Mouse (Mus musculus): ENCODE measurements around the gene Akr1cl. TPM values are rescaled to one million over a fixed set of nuclear protein-coding genes. Genes with fewer than 3 reads are reported as not detected.

The Akr1cl gene
- polyA plus RNA-seq, 1 experiment from 2014 or later, result not detected

- POLR2A ChIA-PET, result interaction anchor here (1.5 kb wide), 1 partner anchor 133 kb away, joined by 3 read pairs; no protein-coding TSS in a partner anchor
- ATAC-seq, result no peak
- in situ Hi-C loops (cut with MboI; ENCODE audit: low pct_unique_long_range_greater_than_20kb), result loop anchor here (5.0 kb wide), 1 partner anchor 131 kb away; no protein-coding TSS in a partner anchor
- peak; percentile 4 for DNase-seq (ENCODE audit: low read depth, low spot score)
- CTCF ChIA-PET, result interaction anchor here (1.5 to 1.8 kb wide), 2 partner anchors 11 to 133 kb away, joined by 3 to 12 read pairs; no protein-coding TSS in a partner anchor
- H3K27me3 ChIP-seq, result peaks cover 26% of the 10 kb centered on the region
- TF ChIP-seq CTCF (IDR thresholded peaks at IDR 0.05), result peak; percentile 80
These were observed 14.0 kb upstream of the Akr1cl start for GRCm38 (mm10) chr1:65046401-65047109.

- peaks cover 20% of the 10 kb centered on the region for H3K27me3 ChIP-seq
- in situ Hi-C loops (cut with MboI; ENCODE audit: low pct_unique_long_range_greater_than_20kb), result no loop called here
- POLR2A ChIA-PET, result no interaction called here
- no peak for TF ChIP-seq CTCF (IDR thresholded peaks at IDR 0.05)
- CTCF ChIA-PET, result no interaction called here
- DNase-seq (ENCODE audit: low read depth, low spot score) (no peak), ATAC-seq (no peak)
These were observed 10.9 kb upstream of the Akr1cl start for GRCm38 (mm10) chr1:65043433-65043832.

GRCm38 (mm10) chr1:65041837-65042236 is 9.3 kb upstream of the Akr1cl start:
- POLR2A ChIA-PET, result no interaction called here
- peaks cover 13% of the 10 kb centered on the region for H3K27me3 ChIP-seq
- no peak for TF ChIP-seq CTCF (IDR thresholded peaks at IDR 0.05)
- CTCF ChIA-PET, result no interaction called here
- ATAC-seq (no peak), DNase-seq (ENCODE audit: low read depth, low spot score) (no peak)
- in situ Hi-C loops (cut with MboI; ENCODE audit: low pct_unique_long_range_greater_than_20kb), result no loop called here

DNA sequence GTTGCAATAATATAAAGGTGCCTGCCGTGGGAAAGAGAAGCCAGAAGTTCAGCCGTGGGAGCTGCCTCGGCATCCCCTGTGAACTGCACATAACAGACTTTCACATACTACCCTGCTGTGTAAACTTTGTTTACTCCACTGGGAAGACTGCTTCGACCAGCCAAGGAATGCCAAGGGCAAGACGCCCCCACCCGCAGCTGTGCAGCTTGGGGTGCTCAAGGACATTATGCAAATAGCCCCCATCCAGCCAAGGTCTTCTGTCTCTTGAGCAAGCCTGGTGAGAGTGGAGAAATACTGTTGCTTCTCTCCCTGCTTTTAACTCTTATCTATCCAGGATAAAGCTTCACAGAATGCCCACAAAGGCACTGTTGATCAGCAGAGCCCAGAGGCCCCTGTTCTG is 8.2 kb upstream of the Akr1cl start:
- TF ChIP-seq CTCF (IDR thresholded peaks at IDR 0.05), result no peak
- no peak for DNase-seq (ENCODE audit: low read depth, low spot score)
- H3K27me3 ChIP-seq, result peaks cover 20% of the 10 kb centered on the region
- CTCF ChIA-PET, result no interaction called here
- POLR2A ChIA-PET, result no interaction called here
- in situ Hi-C loops (cut with MboI; ENCODE audit: low pct_unique_long_range_greater_than_20kb), result no loop called here
- no peak for ATAC-seq

DNA sequence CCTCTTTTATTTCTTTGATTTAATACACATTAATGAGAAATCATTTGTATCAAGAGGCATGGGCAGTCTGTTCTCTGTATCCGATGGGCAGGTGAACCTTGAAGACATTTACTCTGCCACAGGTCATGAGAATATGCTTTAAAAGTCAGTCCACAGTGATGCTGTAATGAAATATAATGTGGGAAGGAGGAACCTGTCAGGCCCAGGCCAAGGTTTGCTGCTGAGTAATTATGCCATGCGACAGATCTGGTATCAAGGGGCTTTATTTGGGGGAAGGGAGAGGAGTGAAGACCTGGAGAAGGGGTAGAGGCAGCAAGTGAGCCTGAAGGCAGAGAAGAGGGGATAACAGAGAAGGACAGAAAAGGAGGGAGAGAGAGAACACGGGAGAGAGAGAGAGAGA is 7.1 kb upstream of the Akr1cl start:
- ATAC-seq (no peak), DNase-seq (ENCODE audit: low read depth, low spot score) (no peak)
- POLR2A ChIA-PET, result interaction anchor here (0.6 kb wide), 1 partner anchor 358 kb away, joined by 3 read pairs; no protein-coding TSS in a partner anchor
- TF ChIP-seq CTCF (IDR thresholded peaks at IDR 0.05), result no peak
- peaks cover 19% of the 10 kb centered on the region for H3K27me3 ChIP-seq
- in situ Hi-C loops (cut with MboI; ENCODE audit: low pct_unique_long_range_greater_than_20kb), result no loop called here
- CTCF ChIA-PET, result no interaction called here

- no peak for DNase-seq (ENCODE audit: low read depth, low spot score)
- ATAC-seq, result no peak
- in situ Hi-C loops (cut with MboI; ENCODE audit: low pct_unique_long_range_greater_than_20kb), result no loop called here
- no peak for TF ChIP-seq CTCF (IDR thresholded peaks at IDR 0.05)
- peaks cover 15% of the 10 kb centered on the region for H3K27me3 ChIP-seq
- ChIA-PET CTCF (interaction anchor here (1.7 kb wide), 1 partner anchor 142 kb away, joined by 5 read pairs; no protein-coding TSS in a partner anchor), POLR2A (no interaction called here)
These were observed 5.0 kb upstream of the Akr1cl start for GRCm38 (mm10) chr1:65037542-65037941.

GRCm38 (mm10) chr1:65035513-65035912 is 3.0 kb upstream of the Akr1cl start:
- POLR2A ChIA-PET, result no interaction called here
- ATAC-seq (no peak), DNase-seq (ENCODE audit: low read depth, low spot score) (no peak)
- in situ Hi-C loops (cut with MboI; ENCODE audit: low pct_unique_long_range_greater_than_20kb), result no loop called here
- TF ChIP-seq CTCF (IDR thresholded peaks at IDR 0.05), result no peak
- CTCF ChIA-PET, result interaction anchor here (1.0 to 1.3 kb wide), 2 partner anchors 12 to 150 kb away, joined by 3 read pairs; no protein-coding TSS in a partner anchor
- peaks cover 27% of the 10 kb centered on the region for H3K27me3 ChIP-seq

DNA sequence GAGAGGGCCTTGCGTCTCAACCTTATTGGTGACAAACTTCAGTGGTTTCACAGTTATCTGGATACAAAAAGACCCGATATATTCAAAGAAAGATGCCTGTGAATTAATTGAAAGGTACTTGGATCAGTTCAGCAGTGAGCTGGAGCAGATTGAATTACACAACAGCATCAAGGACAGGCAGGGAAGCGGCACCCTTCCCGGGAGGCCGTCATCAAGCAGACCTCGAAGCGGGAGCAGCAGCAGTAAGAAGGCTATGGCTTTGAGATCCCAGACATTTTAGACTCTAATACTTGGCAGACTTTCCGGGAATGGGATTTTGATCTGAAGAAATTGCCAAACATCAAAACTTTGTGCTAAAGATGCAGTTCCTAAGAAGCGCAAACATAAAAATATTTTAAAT is 4.4 kb downstream of the Akr1cl start:
- no peak for ATAC-seq
- POLR2A ChIA-PET, result no interaction called here
- no peak for DNase-seq (ENCODE audit: low read depth, low spot score)
- CTCF ChIA-PET, result no interaction called here
- in situ Hi-C loops (cut with MboI; ENCODE audit: low pct_unique_long_range_greater_than_20kb), result no loop called here
- peaks cover 51% of the 10 kb centered on the region for H3K27me3 ChIP-seq
- TF ChIP-seq CTCF (IDR thresholded peaks at IDR 0.05), result no peak

DNA sequence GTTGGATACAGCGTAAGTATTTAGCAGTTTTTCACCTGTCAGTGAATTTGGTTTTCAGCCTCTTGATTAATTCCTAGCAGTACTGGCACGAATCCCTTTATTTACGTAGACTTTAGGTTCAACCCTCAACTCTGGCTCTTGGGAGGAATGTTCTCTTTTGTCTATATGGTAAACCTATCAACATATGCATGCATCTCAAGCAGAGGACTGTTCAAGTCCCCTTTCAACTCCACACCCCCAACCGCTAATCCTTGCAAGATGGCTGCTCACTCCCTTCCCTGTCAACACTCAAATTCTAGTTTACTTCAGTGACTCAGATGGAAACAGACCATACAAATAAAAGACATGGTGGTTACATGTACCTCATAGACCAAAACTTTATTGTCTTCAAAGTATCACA is 19.8 kb downstream of the Akr1cl start:
- ChIA-PET CTCF (interaction anchor here (1.0 kb wide), 1 partner anchor 91 kb away, joined by 3 read pairs; no protein-coding TSS in a partner anchor), POLR2A (no interaction called here)
- DNase-seq (ENCODE audit: low read depth, low spot score), result no peak
- in situ Hi-C loops (cut with MboI; ENCODE audit: low pct_unique_long_range_greater_than_20kb), result loop anchor here (25.0 kb wide), 1 partner anchor 1350 kb away; no protein-coding TSS in a partner anchor
- no peak for ATAC-seq
- no peak for TF ChIP-seq CTCF (IDR thresholded peaks at IDR 0.05)
- peaks cover 8% of the 10 kb centered on the region for H3K27me3 ChIP-seq

GRCm38 (mm10) chr1:65010153-65010552 is 22.4 kb downstream of the Akr1cl start:
- CTCF ChIA-PET, result interaction anchor here (0.7 to 1.6 kb wide), 7 partner anchors 11 to 305 kb away, joined by 3 to 4 read pairs (median 3); no protein-coding TSS in a partner anchor
- POLR2A ChIA-PET, result interaction anchor here (0.7 kb wide), 1 partner anchor 284 kb away, joined by 4 read pairs; no protein-coding TSS in a partner anchor
- in situ Hi-C loops (cut with MboI; ENCODE audit: low pct_unique_long_range_greater_than_20kb), result loop anchor here (25.0 kb wide), 1 partner anchor 1348 kb away; no protein-coding TSS in a partner anchor
- peak; percentile 33 for DNase-seq (ENCODE audit: low read depth, low spot score)
- H3K27me3 ChIP-seq, result peaks cover 8% of the 10 kb centered on the region
- peak; percentile 87 for ATAC-seq
- peak; percentile 93 for TF ChIP-seq CTCF (IDR thresholded peaks at IDR 0.05)

DNA sequence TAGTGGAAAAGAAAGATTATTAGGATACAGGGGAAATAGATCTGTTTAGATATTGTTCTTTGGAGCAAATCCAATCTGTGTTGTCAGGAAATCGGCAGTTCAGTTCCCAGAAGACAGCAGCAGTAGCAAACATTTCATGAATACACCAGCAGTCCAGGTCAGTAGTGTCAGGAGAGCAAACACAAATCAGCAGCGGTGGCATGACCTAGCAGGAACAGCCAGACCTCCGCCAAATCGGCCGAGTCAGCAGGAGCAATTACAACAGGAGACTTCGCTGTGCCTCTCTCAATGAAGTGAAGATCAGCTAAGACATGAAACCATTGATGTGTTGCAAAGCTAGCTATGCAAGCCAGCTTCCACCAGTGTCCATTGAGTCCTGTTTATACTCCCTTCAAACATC is 27.0 kb downstream of the Akr1cl start:
- in situ Hi-C loops (cut with MboI; ENCODE audit: low pct_unique_long_range_greater_than_20kb), result loop anchor here (25.0 kb wide), 1 partner anchor 1343 kb away; no protein-coding TSS in a partner anchor
- no peak for TF ChIP-seq CTCF (IDR thresholded peaks at IDR 0.05)
- CTCF ChIA-PET, result interaction anchor here (1.4 kb wide), 1 partner anchor 29 kb away, joined by 3 read pairs; no protein-coding TSS in a partner anchor
- DNase-seq (ENCODE audit: low read depth, low spot score) (no peak), ATAC-seq (no peak)
- no peaks in the 10 kb centered on the region for H3K27me3 ChIP-seq
- POLR2A ChIA-PET, result no interaction called here

Data from Patski (cell line).